24 mouse cellular contexts compared by ENCODE assay signal in the genomic region with DNA sequence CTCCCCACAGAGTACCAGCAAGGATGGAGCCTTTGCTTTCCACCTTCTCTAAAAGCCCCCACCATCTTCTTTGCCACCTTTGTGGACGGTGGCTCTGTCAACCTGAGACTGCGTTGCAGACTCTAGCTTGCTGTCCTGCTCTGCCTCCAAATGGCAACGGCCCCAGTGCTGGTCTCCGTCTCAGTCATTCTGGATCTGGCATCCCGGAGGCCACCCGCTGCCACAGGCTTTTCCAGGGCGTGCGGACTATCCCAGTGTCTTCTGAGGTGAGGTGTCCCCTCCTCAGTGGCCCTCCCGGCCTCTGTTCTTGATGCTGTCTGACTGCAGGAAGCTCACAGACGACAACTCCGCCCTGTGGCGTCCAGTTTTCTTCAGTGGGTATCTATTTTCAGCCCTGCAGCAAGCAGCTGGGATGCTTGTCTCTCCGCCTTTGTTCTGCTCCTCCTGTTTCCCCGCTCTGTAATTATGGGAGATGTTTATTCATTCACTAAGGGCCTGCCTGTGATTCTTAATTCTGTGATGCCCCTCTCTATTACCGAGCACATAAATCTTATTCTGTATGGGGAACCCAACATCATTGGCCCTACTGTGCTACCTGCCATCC.
DNase-seq lines count a peak whose midpoint lies in the region; ATAC-seq lines count a peak whose summit lies in the region.
"Had no signal": no experiment of that assay in that cellular context is flagged by ENCODE, and none has a peak within 500 bp of the region (broad histone marks: within the 10 kb centered on the region; RNA-seq: fewer than 3 reads in every experiment).

No protein-coding gene starts in this region.

- ATAC-seq in hindbrain, embryonic 13.5 days (ENCODE audit: low FRiP score): no peak
- no peak for ATAC-seq in hindbrain, embryonic 16.5 days
- no peak for ATAC-seq in neural tube, embryonic 13.5 days (ENCODE audit: low read depth)
- ATAC-seq in neural tube, embryonic 15.5 days (ENCODE audit: low FRiP score): no peak
- ATAC-seq: activated CD4-positive, CD25-positive, alpha-beta regulatory T cell, adult 4 months had no signal

- H3K4me3 ChIP-seq in hindbrain, embryonic 13.5 days: no peak overlapping the region
- H3K4me3 ChIP-seq in hindbrain, embryonic 16.5 days (ENCODE audit: low read length): no peak overlapping the region
- no peak overlapping the region for H3K4me3 ChIP-seq in neural tube, embryonic 13.5 days
- no peak overlapping the region for H3K4me3 ChIP-seq in neural tube, embryonic 15.5 days (replicated peaks)
- H3K4me3 ChIP-seq in limb, embryonic 10.5 days: no peak overlapping the region
- H3K4me3 ChIP-seq: heart, embryonic 15.5 days; liver, embryonic 15.5 days; lung, embryonic 15.5 days; stomach, embryonic 15.5 days had no signal

- H3K36me3 ChIP-seq in hindbrain, embryonic 13.5 days: no peaks in the 10 kb centered on the region
- H3K36me3 ChIP-seq in hindbrain, embryonic 16.5 days (ENCODE audit: control insufficient read depth, insufficient read depth, low read length): no peaks in the 10 kb centered on the region
- H3K36me3 ChIP-seq in neural tube, embryonic 13.5 days: no peaks in the 10 kb centered on the region
- H3K36me3 ChIP-seq in neural tube, embryonic 15.5 days: no peaks in the 10 kb centered on the region
- no peaks in the 10 kb centered on the region for H3K36me3 ChIP-seq in limb, embryonic 10.5 days
- H3K36me3 ChIP-seq: heart, embryonic 15.5 days; liver, embryonic 15.5 days; lung, embryonic 15.5 days; stomach, embryonic 15.5 days had no signal

- peak; percentile 53 to 60 for DNase-seq in cerebellum, postnatal 10 days
- DNase-seq in cerebellum, adult 9-11 months: no peak
- DNase-seq in limb, embryonic 10.5 days (ENCODE audit: low spot score): no peak
- DNase-seq: adrenal gland, postnatal 10 days; cerebellum, adult 9-10 months; heart, postnatal 36 days; kidney, adult 2 months; layer of hippocampus, postnatal 36 days; left cerebral cortex, postnatal 4 days; liver; lung, postnatal 4 days; thymus, adult 18-20 months; thymus, postnatal 36 days had no signal

- 0 out of 2 replicates have a peak, but pooled peaks cover 4% of the 10 kb centered on the region for H3K27me3 ChIP-seq in hindbrain, embryonic 13.5 days
- H3K27me3 ChIP-seq in hindbrain, embryonic 16.5 days (replicated peaks; ENCODE audit: control insufficient read depth, insufficient read depth, low read length): no peaks in the 10 kb centered on the region
- no peaks in the 10 kb centered on the region for H3K27me3 ChIP-seq in neural tube, embryonic 13.5 days
- H3K27me3 ChIP-seq in neural tube, embryonic 15.5 days (replicated peaks): no peaks in the 10 kb centered on the region
- no peaks in the 10 kb centered on the region for H3K27me3 ChIP-seq in limb, embryonic 10.5 days (ENCODE audit: low read depth, poor library complexity, severe bottlenecking)
- H3K27me3 ChIP-seq: heart, embryonic 15.5 days; liver, embryonic 15.5 days; lung, embryonic 15.5 days; stomach, embryonic 15.5 days had no signal

- H3K4me2 ChIP-seq in hindbrain, embryonic 13.5 days: no peak overlapping the region
- no peak overlapping the region for H3K4me2 ChIP-seq in hindbrain, embryonic 16.5 days (ENCODE audit: low read length)
- H3K4me2 ChIP-seq in neural tube, embryonic 13.5 days: no peak overlapping the region
- H3K4me2 ChIP-seq in neural tube, embryonic 15.5 days: no peak overlapping the region
- H3K4me2 ChIP-seq: heart, embryonic 15.5 days; hindbrain, embryonic 14.5 days; liver, embryonic 15.5 days; lung, embryonic 15.5 days; stomach, embryonic 15.5 days had no signal

- WGBS in hindbrain, embryonic 13.5 days: 76% methylated on average over 15 of the region's 15 CpGs
- WGBS in hindbrain, embryonic 16.5 days: 70% methylated on average over 15 of the region's 15 CpGs
- WGBS in neural tube, embryonic 13.5 days: 82% methylated on average over 15 of the region's 15 CpGs
- 72% methylated on average over 15 of the region's 15 CpGs for WGBS in neural tube, embryonic 15.5 days
- 85% methylated on average over 15 of the region's 15 CpGs for WGBS in limb, embryonic 10.5 days

- H3K9ac ChIP-seq in hindbrain, embryonic 13.5 days: no peak overlapping the region
- no peak overlapping the region for H3K9ac ChIP-seq in hindbrain, embryonic 16.5 days (ENCODE audit: low read depth, low read length)
- no peak overlapping the region for H3K9ac ChIP-seq in neural tube, embryonic 13.5 days
- H3K9ac ChIP-seq in neural tube, embryonic 15.5 days (replicated peaks): no peak overlapping the region
- H3K9ac ChIP-seq: heart, embryonic 15.5 days; hindbrain, embryonic 14.5 days; liver, embryonic 15.5 days; lung, embryonic 15.5 days; stomach, embryonic 15.5 days had no signal

- H3K4me1 ChIP-seq in hindbrain, embryonic 13.5 days (replicated peaks): peaks cover 13% of the 10 kb centered on the region
- no peaks in the 10 kb centered on the region for H3K4me1 ChIP-seq in hindbrain, embryonic 16.5 days (ENCODE audit: control insufficient read depth, insufficient read depth, low read depth, low read length)
- H3K4me1 ChIP-seq in neural tube, embryonic 13.5 days (replicated peaks): peaks cover 7% of the 10 kb centered on the region; the same call in 1 of the 2 replicates
- peaks cover 10% of the 10 kb centered on the region for H3K4me1 ChIP-seq in neural tube, embryonic 15.5 days
- no peaks in the 10 kb centered on the region for H3K4me1 ChIP-seq in limb, embryonic 10.5 days
- H3K4me1 ChIP-seq: heart, embryonic 15.5 days; liver, embryonic 15.5 days; lung, embryonic 15.5 days; stomach, embryonic 15.5 days had no signal

- 0 out of 2 replicates have a peak overlapping the region, but pooled peaks have one; percentile 23 for H3K27ac ChIP-seq in hindbrain, embryonic 13.5 days
- no peak overlapping the region for H3K27ac ChIP-seq in hindbrain, embryonic 16.5 days (ENCODE audit: low read depth, low read length)
- H3K27ac ChIP-seq in neural tube, embryonic 13.5 days (replicated peaks): 0 out of 2 replicates have a peak overlapping the region, but pooled peaks have one; percentile 9
- H3K27ac ChIP-seq in neural tube, embryonic 15.5 days (replicated peaks): no peak overlapping the region
- no peak overlapping the region for H3K27ac ChIP-seq in limb, embryonic 10.5 days
- H3K27ac ChIP-seq: heart, embryonic 15.5 days; hindbrain, embryonic 14.5 days; kidney, postnatal 0 days; liver, embryonic 15.5 days; lung, embryonic 15.5 days; stomach, embryonic 15.5 days had no signal

- no peaks in the 10 kb centered on the region for H3K9me3 ChIP-seq in hindbrain, embryonic 13.5 days
- no peaks in the 10 kb centered on the region for H3K9me3 ChIP-seq in hindbrain, embryonic 16.5 days (ENCODE audit: control insufficient read depth, low read length)
- no peaks in the 10 kb centered on the region for H3K9me3 ChIP-seq in neural tube, embryonic 13.5 days
- no peaks in the 10 kb centered on the region for H3K9me3 ChIP-seq in neural tube, embryonic 15.5 days (replicated peaks)
- H3K9me3 ChIP-seq in limb, embryonic 10.5 days (replicated peaks): no peaks in the 10 kb centered on the region
- H3K9me3 ChIP-seq: heart, embryonic 15.5 days; liver, embryonic 15.5 days; lung, embryonic 15.5 days; stomach, embryonic 15.5 days had no signal

Comparison
In these comparisons a context has a peak if more than half of its experiments do, and no peak if none do; other contexts are left out.
1. DNase-seq: peak in cerebellum, postnatal 10 days (2 of 2); none in cerebellum, adult 9-11 months (single experiment) and limb, embryonic 10.5 days (single experiment).
2. H3K27ac ChIP-seq: peak in hindbrain, embryonic 13.5 days (single experiment) and neural tube, embryonic 13.5 days (single experiment); none in hindbrain, embryonic 16.5 days (single experiment), neural tube, embryonic 15.5 days (single experiment) and limb, embryonic 10.5 days (single experiment).